Mouse (Mus musculus) adrenal gland, postnatal 4 days (tissue): ENCODE measurements around the gene Eif2b3. TPM values are rescaled to one million over a fixed set of nuclear protein-coding genes. Genes with fewer than 3 reads are reported as not detected.

Source experiments
- DNase-seq, 2 experiments: peaks; one replicate each; pipeline ENCODE4 v3.0.0; 2021 to 2022; ENCODE audit warnings: low spot score in 2 of 2, mixed read lengths in 2 of 2
- total RNA-seq, 2 experiments: library from RNA; stranded (reverse); gene quantifications; 2 replicates each; pipeline ENCODE4 v1.2.3; 2021

Gene Eif2b3
- total RNA-seq, 2 experiments from 2014 or later, result 32.9 to 34.1 TPM

DNA sequence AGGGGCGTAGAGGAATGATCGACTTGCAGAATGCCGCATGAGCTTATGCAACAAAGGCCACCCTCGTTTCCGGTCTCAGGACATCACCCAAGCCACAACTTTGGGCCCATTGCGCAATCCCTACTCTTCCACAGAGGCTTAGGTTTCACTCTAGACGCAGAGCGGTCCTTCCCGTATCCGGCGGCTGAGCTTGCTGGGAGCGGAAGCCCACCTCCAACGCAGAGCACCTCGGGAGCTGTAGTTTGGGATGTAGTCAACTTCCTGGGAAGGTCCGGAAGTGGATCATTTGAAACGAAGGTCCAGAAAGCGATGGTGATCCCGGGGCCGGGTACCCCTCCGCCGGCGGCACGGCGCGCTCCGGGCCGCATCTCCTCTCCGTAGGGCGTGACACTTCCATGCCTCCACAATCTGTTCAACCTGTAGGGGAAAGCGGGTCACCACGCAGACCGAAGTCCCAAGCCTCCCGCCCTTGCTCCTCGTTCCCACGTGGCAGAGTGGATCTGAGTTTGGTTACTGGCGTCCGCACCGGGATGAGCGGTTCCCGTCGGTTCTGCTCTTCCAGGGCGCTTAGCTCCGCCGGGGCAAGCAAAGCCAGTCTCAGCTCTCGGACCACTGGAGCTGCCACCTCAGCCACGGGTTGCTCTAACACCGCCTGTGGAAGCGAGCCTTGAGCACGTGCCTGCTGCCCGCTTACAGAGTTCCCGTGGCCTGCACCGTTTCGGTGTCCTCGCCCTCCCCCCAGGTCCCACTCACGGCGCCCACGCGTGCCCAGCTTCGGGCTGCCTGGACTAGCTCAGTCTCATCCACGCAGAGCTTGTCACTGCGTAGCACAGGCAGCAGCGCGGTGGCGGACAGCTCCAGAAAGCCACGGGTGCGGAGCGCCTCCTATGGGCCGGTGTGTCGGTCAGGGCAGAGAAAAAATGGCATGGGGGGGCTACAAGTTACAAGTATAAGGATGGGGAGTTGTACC is 101.5 kb downstream of the Eif2b3 start:
- DNase-seq, result peak; percentile 72 to 86

DNA sequence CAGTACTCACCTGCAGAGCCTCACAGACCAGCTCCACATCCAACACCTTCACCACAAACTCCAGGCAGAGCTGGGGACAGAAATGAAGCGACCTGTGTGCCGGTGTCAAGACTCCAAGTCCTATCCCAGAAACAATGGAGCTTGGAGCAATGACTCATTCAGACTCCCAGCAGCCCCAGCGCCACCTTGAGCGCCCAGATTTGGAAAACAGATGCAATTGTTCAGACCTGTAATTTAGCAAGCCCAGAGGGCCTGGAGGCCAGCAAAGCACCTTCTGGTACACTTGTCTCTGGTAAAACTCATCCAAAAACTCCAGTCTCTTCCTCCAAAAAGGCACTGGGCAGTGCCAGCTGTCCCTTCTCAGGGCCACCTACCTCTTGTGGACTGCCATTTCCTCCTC is 103.0 kb downstream of the Eif2b3 start:
- DNase-seq, result no peak

DNA sequence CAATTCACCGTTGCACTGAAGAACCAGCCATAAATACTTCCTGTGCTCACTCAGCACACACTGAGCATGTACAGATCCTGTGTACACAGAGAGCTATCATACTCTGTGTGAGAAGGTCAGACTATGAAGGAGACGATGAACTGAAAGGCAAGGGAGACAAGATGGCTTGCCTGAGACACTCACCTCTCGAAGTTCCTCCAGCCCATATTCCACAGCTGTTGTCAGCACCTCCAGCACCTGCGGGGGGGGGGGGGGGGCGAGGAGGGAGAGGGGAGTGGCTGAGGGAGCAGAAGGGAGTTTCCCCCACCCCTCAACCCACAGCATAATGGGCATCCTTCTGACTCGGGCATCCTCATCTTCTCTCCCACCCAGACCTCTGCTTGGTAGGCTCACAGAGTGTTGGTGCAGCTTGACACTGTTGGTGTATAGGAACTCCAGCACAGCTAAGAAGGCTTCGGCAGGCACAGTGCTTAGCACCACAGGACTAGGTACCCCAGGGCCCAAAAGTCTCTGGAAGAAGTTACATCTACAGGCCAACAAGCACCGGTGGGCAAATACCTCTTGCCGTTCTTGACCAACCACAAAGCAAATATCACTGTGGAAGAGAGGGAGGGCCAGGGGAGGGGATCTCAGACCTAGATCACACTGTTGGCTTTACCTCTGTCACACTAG is 104.5 kb downstream of the Eif2b3 start:
- DNase-seq, result no peak

DNA sequence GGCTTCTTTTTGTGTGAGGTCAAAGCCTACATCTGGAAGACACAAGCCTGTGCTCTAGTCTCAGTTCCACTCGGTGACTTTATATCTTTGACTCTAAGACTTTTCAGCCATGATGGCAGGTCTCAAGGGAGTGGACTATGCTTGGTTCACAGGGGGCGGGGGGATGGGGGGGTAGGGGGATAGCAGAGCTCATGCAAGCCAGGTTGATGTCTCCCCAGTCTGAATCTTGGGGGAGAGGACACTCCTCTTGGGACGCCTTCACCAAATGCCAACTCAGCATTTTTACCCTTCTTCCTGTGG is 105.0 kb downstream of the Eif2b3 start:
- no peak for DNase-seq

DNA sequence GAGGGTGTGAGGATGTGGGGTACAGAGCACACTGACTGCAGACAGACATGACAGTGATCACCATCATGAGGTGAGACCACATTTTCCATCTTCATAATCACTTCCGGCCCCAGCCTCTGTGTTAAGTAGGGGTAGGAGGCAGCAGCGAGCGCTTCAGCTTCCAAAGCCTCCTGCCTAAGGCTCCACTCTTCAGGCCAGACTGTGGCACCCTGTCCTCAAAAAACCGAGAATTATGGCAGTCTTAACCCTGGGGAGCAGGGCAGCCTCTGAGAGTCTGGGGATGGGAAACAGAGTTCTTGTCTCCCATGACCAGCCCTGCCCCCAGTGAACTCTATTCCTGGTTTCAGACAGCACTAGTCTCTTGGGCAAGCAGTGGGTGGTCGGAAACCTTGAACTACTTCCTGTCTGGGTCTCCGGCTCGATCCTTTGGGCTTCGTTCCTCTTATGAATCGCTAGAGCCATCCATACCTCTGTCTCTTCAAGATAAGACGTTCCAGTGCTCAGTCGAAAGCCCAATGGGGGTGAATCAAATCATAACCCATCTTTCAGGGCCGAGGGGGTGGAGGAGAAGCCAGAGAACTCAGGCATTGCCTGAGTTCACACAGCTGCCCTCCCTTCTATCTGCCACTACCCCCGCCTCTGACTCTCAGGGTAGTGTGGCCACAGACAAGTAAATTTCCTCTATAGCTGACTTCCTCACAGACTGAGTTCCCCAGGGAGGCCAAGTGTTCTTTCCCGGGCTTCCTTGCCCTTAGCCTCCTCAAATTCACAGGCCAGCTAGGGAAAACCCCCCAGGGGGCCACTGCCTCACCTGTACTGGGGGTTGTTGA is 105.5 kb downstream of the Eif2b3 start:
- no peak for DNase-seq

DNA sequence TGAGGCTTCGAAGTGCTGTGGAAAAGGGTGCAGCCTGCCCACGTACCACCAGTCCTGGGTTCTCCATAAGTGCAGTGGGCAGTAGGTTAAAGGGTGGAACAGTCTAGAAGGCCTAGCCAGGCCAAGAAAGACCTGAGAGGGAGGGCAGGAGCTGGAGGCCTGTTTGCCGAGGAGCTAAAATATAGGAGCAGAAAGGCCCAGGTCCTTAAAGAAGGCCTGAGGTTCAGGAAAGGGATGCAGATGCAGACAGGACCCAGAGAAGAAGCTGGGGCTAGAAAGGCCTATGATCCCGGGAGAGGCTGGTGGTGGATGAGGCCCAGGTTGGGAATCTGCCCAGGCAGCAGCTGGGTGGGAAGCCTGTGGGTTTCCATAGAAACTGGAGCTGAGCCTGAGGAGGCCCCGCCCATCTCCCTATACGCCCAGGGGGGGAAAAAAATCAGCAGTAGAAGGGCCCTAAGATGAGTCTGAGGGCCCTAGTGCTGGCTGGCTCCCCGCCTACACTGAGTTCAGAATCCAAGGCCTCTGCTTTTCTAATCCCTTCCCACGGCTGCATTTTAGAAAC is 106.2 kb downstream of the Eif2b3 start, which contains the start of gene Btbd19:
TSS of gene Btbd19 (minus strand) at position 378 of the 562 bp plus-strand sequence.
- no peak for DNase-seq

DNA sequence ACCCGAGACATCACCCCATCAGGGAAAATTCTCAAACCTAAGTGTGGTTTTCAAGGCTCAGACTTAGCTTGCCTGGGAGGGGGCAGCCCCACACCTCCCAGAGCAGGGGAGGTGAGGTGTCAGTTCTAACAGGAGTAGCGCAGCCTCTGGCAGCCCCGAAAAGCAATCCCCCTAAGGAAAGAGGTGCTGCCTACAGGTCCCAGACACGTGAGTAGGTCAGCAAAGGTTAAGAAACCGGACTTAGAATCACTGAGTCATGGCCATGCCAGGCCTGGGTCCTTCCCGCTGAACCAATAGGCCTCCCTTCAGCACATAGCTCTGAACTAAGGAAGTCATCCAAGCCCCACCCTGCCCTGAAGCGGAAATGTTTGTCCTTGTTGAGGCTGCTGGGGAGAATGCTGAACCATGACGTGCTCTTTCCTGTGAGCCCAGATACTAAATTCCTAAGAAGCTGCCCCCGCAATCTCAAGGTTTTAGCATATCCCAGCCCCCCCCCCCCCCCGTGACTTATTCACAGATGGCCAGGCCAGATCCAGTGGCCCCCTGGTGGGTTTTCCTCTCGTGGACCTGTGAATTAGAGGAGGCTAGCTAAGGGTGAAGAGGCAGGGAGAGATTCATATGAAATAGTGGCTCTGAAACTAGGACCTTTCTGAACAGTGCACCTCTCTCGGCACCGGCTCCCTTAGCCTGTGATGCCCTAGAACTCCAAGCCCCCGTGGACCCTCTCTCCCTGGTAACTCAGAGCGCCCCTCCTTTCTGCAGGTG is 106.9 kb downstream of the Eif2b3 start:
- no peak for DNase-seq

DNA sequence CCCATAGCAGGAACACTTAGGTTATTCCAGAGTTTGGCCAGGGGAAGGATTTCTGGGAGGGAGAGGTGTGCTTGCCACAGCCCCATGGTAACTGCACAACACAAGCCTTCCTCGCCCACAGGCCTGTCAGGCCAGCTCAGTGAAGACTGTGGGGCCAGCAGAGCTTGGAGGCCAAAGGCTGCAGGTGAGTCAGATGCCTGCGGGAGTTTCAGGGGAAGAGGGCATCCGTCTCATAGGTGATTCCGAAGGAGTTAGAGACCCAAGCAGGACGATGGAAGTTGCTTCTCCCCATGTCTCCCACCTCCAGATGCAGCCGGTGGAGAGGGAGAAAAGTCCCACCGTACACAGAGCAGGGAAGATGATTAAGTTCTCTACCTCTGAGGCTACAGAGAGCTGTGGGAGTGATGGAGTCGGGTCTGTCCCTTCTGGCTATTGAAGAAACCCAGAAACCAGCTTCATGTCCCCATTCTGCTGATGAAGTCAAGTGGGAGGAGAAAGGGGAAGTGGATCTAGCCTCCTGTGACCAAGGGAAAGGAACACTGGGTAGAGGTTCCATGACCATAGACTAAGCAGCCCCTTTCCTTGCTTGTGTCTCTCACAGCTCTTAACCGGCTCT is 107.6 kb downstream of the Eif2b3 start, which contains the start of gene Tctex1d4:
TSS of gene Tctex1d4 (plus strand) at position 120 of the 616 bp plus-strand sequence.
- DNase-seq, result no peak

DNA sequence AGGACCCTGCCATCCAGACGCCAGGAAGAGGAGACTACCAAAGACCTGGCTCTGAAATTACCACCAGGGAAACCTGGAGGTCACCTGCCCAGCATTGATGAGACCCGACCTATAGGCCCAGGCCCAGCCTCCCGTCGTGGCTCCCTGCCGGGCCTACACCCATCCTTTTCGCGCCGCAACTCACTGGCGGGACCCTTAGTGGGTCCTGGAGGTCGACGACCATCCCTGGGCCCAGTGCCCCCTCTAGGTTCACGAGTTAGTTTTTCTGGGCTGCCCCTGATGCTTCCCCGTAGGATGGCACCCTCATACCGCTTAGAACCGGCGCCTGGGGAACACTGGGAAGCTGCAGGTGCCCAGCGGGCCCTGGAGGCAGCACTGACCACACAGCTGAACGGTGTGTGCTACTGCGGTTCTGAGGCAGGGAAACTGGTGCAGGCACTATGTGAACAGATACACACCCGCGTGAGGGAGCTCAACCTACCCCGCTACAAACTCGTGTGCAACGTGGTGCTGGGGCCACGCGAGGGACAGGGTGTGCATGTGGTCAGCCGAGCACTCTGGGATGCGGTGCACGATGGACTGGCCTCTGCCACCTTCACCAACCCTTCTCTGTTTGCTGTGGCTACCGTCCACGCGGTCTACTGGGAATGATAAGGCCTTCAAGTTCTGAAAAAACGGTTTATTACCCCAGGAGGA is 108.9 kb downstream of the Eif2b3 start:
- DNase-seq, result no peak

DNA sequence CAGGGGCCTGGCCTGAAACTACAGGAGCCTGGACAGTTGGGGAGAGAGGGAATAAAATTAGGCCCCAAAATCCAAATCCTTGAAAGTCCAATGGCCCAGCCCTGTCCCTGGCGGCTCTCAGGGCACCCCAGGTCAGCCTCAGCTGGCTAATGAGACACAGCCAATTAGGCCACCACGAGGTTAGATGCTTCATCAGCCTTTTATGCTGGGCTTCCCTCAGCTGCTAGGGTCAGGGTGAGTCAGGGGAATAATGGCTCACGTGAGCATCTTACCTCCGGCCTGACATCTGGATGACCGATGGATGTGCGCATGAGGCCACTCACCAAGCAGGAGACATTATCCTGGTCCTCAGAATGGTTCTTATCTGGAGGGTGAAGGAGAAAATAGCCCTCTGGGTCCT is 111.6 kb downstream of the Eif2b3 start:
- no peak for DNase-seq

DNA sequence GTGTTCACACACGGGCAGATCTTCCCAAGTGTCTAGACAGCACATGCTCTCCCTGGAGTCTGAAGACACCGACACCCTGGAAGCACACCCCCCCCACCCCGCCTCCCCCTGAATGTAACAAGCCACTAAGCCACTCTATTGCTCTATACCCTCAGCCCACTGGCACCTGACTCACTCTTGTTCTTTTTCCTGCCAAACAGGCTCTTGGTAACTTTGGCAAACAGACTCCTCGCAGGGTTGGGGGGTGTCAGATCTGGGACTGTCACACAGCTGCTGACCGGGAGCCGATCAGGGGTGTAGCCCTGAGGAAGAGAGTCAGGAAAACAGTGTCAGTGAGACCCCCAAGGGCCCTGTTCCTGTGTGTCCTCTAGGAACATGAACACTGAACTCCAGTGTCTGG is 112.0 kb downstream of the Eif2b3 start:
- DNase-seq, result no peak

DNA sequence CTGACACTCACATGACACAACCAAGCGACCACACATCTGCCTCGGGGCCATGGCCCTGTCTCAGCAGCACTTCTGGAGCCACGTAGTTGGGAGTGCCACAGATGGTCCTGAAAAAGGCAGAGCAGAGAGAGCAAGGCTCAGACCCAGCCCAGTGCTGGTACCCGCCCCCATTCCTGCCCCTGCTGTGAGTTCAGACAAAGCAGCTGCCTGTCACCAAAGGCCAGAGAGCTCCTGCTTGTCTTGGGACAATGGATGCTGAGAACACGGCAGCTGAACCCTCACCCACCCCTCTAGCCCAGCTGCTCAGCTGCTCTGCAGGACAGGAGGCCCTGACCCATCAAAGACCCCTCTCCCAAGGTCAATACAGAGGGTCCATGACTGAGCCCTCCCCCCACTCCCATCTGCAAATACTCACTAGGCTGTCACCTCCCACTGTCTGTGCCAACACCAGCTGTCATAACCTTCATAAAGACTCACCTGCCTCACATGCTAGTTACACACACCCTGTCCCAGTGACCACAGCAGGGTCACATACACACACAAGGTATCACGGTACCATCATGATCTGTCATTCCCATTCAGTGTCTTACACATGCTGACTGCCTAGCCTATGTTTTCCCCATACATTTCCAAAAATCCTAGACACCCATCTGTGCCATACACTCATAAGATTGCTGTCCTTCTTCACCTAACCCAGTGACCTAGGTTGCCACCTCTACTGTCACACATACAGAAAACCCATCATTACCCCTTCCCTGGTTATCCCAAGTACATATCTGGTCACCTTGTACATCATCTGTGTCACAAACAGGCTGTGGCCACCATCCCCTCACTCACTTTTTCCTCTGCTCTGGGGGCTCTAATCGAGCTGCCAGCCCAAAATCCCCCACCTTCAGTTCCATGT is 112.9 kb downstream of the Eif2b3 start:
- DNase-seq, result no peak

DNA sequence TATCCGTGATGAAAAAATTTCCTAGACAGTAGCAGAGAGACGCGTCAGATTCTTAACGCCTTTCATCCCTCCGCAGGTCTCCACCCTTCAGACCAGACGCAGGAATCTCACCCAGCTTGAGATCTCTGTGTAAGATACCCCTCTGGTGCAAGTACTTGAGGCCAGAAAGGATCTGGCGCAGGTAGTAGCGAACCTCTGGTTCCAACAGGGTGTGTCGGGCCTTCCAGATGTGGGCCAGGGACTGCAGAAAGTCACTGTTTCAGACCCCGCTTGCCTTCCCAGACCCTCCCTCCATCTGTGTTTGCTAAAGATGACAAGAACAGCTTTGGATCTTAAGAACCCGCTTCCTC is 113.6 kb downstream of the Eif2b3 start:
- no peak for DNase-seq

DNA sequence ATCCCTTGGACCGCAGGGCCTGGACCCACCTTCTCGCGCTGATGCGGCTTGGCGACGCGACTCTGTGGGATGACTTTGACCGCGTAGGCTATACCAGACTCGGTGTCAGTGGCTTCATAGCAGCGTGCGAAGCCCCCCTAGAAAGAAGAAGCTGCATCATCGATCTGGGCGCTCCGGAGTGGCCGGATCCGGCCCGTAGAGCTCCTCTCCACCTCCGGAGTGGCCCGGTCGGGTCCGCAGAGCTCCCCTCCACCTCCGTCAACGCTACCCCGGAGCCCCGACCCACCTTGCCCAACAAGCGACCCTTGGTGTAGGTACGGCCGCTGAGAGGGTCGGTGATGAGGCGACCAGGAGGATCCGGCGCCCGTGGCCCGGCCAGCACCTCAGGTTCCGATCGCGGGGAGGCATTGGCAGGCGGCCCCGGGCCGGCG is 114.2 kb downstream of the Eif2b3 start:
- no peak for DNase-seq

DNA sequence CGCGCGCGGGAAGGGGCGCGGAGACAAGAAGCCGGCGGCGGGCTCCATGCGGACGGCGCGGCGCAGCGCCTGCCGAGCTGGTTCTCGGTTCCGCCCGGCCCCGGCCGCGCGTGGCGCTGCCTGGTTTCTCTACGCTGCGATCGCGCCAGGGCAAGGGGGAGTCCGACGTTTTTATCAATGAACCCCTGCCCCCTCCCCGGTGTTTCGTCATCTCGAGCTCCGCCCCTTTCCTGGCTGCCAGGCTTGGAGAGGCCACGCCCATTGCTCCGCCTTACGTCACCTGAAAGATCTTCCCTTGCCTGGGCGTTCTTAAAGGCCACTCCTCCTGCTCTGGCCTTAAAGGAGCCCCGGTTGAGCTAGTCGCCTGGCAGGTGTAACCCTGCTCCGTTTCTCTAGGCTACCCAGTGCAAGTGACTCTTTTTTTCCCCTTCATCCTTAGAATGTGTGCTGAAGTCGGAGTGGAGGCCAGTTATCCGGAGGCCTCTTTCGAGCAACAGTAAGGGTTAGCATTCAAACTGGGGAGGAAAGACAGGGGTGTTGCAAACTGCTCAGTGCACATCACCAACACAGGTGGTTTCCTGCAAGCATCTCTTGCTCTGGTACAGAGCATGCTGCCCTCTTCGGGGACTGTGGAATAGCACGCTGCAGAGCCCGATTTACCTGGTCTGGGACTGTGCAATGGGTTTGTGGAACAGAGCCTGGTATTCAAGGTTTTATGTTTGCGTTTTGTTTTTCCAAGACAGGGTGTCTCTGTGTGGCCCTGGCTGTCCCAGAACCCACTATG is 114.8 kb downstream of the Eif2b3 start, which contains the start of gene Plk3:
TSS of gene Plk3 (minus strand) at position 147 of the 784 bp plus-strand sequence.
- DNase-seq, result peak; percentile 86 to 95

DNA sequence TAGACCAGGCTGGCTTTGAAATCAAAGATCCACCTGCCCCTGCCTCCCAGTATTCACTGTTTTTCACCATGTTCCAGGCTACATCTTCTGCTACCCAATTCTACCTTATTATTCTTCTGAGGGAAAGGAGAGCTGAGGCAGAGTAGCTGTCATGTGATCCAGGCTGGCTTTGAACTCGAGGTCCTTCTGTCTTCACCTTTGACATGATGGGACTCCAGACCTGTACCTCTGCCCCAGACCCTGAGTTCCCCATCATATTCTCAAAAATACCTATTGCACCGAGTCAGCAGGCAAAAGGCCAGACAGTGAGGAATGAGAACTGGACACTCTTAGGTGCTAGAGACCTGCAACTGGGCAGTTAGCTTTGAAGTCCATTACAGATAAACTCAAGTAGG is 115.4 kb downstream of the Eif2b3 start:
- no peak for DNase-seq

DNA sequence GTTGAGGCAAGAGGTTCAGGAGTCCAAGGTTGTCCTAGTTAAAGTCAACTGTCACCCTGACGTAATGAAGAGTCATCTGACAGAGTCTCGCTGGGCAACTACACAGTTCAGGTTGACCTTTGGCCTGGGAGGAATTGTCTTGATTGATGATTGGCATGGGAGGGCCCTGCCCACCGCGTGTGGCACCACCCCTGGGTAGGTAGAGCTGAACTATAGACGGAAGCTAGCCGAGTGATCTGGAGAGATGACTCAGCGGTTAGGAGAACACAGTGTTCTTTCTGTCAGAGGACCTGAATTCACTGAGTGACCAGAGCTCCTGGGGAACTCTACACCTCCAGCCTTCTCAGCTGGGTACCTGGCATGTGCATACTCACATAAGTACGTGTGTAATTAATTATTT is 116.8 kb downstream of the Eif2b3 start:
- DNase-seq, result no peak
